Mouse (Mus musculus) T-cell, adult 2 months (primary cell): ENCODE data around the gene Myl12a.
A peak's percentile ranks its signal among the peaks of the same experiment; 100 is the strongest.

Experiments
- DNase-seq: peaks from one replicate; pipeline ENCODE4 v3.0.0; 2022; ENCODE audit warnings: low spot score

Myl12a gene

DNA sequence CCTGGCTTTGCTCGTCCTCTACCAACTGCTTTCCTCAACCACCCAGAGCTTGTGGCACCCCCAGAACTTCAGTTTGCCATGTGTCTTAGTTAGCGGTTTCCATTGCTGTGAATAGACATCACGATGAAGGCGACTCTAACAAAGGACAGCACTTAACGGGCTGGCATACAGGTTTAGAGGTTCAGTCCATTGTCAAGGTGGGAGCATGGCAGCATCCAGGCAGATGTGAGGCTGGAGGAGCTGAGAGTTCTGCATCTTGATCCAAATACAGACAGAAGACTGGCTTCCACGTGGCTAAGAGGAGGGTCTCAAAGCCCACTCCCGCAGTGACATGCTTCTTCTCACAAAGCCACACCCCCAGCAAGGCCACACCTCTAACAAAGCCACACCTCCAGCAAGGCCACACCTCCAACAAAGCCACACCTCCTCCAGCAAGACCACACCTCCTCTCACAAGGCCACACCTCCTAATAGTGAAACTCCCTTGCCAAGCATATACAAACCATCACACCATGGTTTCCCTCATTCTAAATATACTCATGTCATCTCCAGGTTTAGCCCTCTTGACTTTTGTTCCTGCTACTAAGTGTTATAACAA is 8.1 kb upstream of the Myl12a start:
- peak; percentile 18 for DNase-seq

DNA sequence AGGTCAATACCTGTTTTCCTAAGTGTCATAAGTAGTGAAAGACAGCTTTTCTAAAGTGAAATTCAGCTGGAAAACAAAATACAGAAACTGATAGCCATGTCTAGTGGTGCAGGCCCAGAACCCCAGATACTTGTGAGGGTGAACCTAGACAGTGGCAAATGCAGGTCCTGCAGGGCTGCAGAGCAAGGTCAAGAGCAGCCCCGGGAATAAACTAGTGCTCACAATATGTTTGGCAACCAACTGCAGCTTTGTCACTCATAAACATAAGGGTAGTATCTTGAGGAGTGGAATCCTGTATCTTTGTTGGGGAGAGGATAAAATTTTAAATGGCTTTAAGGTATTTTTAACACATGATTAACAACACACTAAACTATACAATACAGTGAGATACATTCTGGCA is 7.1 kb upstream of the Myl12a start:
- no peak for DNase-seq

- no peak for DNase-seq
These were observed 6.0 kb upstream of the Myl12a start for GRCm38 (mm10) chr17:71008676-71009075.

- DNase-seq, result no peak
These were observed 4.3 kb upstream of the Myl12a start for GRCm38 (mm10) chr17:71006976-71007375.

DNA sequence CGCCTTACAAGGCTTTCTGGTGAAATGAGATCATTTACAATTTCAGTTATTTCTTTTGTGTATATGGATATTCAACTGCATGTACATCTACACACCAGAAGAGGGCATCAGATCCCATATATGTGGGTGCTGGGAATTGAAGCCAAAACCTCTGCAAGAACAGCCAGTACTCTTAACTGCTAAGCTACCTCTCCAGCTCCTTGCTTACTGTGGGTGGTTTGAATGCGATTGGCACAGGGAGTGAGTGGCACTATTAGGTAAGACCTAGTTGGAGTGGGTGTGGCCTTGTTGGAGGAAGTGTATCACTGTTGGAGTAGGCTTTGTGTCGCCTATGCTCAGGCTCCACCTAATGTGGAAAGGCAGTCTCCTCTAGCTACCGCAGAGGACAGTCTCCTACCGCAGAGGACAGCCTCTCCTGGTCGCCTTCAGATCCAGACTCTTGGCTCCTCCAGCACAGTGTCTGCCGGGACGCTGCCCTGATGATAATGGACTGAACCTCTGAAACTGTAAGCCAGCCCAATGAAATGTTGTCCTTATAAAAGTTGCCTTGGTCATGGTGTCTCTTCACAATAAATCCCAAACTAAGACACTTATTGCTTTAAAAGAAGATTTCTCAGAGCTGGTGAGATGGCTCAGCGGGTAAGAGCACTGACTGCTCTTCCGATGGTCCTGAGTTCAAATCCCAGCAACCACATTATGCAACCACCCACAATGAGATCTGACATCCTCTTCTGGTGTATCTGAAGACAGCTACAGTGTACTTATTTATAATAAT is 1.7 kb upstream of the Myl12a start:
- DNase-seq, result no peak

DNA sequence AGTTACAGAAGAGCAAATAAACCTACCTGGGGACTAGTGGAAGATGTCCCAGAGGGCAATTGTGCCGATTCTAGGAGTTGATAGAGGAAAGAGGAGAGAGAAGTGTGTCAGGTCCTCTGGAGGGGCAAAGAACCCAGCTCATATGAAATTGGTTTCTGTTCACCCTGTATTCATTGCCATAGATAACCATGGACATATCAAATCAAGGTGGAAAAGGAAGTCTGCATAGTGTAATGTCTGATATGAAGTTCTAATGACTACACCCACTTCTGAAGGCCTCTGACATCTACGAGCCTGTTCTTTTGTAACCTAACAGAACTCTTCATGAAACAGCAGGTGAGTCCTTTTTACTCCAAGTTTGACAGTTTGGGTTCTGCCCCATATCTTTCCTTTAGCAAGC is 1.0 kb upstream of the Myl12a start:
- no peak for DNase-seq

- DNase-seq, result no peak
These were observed 434 bp upstream of the Myl12a start for GRCm38 (mm10) chr17:71003112-71003511.

DNA sequence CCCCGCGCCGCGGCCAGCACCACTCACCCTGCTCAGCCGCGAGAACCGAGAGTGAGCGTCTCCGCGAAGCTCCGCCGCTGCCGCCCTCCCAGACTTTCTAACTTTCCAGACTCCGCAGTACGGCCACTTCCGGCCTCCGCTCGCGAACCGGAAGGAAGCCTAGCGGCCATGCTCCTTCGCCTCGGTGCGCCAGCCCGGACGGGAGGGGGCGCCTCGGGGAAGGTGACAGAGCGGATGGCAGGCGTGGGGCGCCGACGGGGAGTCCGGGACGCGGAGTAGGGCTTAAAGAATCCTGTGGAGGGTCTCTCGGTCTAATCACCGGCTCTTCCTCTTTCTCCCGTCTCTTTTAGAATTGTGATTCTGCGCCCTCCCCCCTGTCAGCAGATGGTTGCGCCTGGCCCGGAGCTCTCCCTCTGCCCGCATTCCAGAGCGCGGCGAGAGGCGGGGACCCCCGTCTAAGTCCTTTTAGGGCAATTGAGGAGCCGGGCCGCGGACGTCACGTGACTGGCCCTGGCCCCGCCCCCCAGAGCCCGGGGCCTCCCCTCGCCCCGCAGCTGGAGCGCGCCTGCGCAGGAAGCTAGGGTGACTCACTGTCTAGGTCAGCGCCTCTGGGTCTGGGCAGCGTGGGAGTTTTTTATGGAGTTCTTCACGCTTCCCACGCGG is 466 bp downstream of the Myl12a start, which contains the start of gene Myom1:
Gene Myom1 (plus strand): TSS at position 553 of the 663 bp plus-strand sequence.
- DNase-seq, result peak; percentile 98

- peak; percentile 36 for DNase-seq
These were observed 988 bp downstream of the Myl12a start for GRCm38 (mm10) chr17:71001699-71002080.

DNA sequence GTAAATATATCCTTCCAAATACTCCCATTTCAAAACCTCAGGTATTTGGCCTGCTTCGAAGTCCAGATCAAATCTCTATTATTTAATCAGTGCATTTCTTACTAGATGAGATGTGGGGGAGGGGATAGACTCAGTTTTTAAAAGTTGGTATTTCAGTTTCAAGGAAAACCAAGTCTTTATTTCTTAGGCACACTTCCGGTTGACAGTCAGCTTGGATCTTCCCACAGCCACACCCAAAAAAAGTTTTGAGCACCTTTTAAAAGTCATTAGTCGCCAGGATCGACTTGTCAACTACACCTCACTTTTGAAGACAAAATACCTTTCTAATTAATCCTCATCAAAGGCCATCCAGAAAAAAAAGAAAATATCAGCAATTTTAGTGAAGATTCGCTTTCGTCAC is 1.6 kb downstream of the Myl12a start:
- DNase-seq, result no peak

DNA sequence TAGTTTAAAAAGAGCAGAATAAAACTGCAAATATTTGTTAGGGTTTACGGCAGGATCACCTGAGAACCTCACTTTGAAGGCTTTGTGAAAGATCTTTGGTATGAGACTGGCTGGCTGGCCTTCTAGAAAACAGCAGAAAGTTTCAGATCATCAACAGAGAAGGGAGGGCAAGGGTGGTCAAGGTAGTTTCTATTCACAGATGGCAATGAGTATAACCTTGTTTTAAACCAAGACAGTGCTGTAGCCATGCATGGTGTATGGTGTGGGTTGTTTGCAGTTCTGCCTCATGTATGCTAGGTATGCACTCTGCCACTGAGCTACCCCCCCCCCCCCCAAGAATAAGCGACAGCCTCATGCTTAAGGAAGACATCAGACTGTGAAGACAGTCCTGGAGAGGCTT is 2.4 kb downstream of the Myl12a start:
- DNase-seq, result no peak

- no peak for DNase-seq
These were observed 3.5 kb downstream of the Myl12a start for GRCm38 (mm10) chr17:70999187-70999586.

DNA sequence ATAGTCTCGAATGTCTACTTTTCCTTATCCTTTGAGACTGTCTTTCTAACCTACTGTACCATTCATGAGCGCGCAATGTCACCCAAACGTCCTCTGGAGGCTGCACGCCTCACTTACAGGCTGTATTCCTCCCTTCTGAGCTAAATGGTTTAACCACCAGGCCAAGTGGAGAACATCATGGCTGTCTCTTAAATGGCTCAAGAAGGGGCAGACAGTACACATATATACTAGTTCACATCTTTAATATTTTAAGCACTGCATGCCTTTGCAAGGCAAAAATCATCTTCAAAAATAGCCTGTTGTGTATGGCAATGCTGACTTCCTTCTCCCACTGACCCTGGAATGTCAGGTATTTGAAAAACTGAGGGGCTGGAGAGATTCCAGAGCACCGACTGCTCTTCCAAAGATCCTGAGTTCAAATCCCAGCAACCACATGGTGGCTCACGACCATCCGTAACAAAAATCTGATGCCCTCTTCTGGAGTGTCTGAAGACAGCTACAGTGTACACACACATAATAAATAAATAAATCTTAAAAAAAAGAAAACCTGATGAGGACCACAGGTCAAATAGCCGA is 4.2 kb downstream of the Myl12a start:
- no peak for DNase-seq

DNA sequence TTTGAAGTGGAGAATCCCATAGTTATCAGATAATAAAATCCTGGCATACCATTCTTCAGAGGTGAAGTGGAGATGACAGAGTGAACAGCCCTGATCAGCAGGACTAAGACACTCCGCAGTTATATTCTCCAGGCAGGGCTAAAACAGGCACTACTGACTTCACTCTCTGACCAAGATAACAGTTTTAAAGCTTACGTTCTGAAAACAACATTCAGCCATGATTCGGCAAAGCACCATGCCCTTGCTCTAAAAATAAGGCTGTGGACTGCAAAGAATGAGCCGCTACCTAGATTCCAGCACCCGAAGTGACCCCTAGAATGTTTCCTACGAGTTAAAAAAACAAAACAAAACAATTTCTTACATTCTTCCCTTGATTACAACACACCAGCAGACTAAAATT is 4.8 kb downstream of the Myl12a start:
- no peak for DNase-seq

GRCm38 (mm10) chr17:70995551-70995950 is 7.1 kb downstream of the Myl12a start:
- no peak for DNase-seq

- no peak for DNase-seq
These were observed 8.0 kb downstream of the Myl12a start for GRCm38 (mm10) chr17:70994671-70995070.

- DNase-seq, result no peak
These were observed 9.3 kb downstream of the Myl12a start for GRCm38 (mm10) chr17:70993385-70993807.

- no peak for DNase-seq
These were observed 10.0 kb downstream of the Myl12a start for GRCm38 (mm10) chr17:70992662-70993061.

DNA sequence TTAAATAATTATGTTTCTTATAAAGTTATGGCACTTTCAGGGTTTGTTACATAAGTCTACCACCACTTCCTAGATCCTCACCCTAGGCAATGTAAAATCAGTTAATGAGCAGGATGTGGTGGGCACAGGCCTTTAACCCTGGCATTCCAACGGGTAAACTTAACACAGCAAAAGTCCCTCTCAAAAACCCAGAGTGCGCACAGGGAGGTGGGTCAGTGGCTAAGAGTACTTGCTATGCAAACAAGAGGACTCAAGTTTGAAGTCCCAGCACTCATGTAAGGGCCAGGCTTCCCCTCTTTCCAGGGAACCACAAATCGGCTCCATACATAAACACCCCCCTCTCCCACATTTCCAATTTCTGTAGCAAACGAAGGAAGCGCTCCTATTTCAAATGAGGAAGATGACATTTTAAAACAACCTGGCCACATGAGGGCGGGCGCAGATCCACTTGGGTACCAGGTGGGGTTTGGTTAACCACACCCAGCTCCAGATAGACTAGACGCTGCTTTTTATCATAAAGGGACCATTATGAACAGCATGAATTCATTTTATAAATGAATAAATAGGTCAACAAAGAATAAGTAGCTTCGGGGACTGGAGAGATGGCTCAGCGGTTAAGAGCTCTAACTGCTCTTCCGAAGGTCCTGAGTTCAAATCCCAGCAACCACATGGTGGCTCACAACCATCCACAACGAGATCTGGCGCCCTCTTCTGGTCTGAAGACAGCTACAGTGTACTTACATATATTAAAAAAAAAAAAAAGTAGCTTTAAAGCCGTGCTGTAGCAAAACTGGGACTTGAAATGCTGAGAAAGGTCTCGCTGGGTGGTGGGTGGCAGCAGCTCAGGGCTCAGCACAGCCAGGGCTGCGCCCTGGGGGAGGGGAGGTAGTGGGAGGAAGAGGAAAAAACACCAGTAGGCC is 10.7 kb downstream of the Myl12a start:
- DNase-seq, result peak; percentile 50

- peak; percentile 71 for DNase-seq
These were observed 12.0 kb downstream of the Myl12a start for GRCm38 (mm10) chr17:70990403-70991303.

- peak; percentile 43 for DNase-seq
These were observed 12.7 kb downstream of the Myl12a start for GRCm38 (mm10) chr17:70989991-70990390.
